Mouse (Mus musculus) cerebellum, postnatal 25 days (tissue): Measurements from ENCODE around the gene Dcaf8.
A peak's percentile ranks its signal among the peaks of the same experiment; 100 is the strongest.

Source experiments
- DNase-seq, 2 experiments: peaks; one replicate each; pipeline ENCODE4 v3.0.0; 2021; ENCODE audit warnings: mixed read lengths in 2 of 2

Gene Dcaf8

GRCm38 (mm10) chr1:172198316-172198715 is 50.4 kb downstream of the Dcaf8 start:
- DNase-seq: no peak

GRCm38 (mm10) chr1:172198996-172199395 is 51.1 kb downstream of the Dcaf8 start:
- DNase-seq: peak in 1 of 2 experiments; percentile 13

DNA sequence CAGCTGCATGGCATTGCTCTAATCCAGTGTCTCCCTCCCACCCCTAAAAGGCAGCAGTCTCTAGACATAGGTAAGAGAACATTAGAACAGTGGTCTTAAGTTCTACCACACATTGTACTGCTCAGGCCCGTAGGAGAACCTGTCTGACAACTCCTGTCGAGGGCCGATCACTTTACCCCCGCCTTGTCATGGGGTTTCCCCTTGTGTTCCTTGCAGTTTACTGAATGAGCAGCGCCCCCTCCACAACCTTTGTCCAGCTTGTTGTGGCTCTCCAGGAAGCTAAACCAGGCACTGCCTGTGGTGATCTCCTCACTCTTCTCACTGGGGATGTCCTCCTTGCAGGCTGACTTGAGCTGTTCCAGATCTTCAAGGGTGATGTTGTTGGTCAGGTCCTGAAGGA is 52.3 kb downstream of the Dcaf8 start:
- DNase-seq: peak in 1 of 2 experiments; percentile 35

DNA sequence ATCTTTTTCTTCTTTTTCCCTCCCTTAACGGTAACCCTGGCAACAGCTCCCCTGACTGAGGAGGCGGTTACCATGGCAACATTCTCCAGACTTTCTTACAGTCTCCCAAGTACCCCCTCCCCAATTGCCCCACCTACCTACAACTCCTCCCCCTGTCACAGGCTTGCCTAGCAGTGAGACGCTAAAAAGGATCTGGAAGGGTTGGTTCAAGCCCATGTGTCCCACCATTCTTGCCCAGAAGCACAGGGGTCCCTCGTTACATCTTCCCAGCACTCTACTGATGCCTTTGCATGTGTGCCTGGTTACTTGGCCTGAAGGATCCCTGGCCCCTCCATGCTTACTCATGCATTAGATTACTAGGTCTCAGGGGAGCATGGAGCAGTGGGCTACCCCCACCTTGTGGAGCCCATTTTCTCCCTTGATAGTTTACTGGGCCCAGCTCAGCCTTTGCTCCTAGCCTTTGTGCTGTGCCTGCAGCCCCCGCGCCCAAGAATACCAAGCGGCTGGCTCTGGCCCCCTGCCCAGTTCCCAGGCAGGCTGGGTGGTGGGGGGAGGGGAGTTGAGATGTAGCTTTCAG is 53.1 kb downstream of the Dcaf8 start:
- peak; percentile 67 to 81 for DNase-seq

DNA sequence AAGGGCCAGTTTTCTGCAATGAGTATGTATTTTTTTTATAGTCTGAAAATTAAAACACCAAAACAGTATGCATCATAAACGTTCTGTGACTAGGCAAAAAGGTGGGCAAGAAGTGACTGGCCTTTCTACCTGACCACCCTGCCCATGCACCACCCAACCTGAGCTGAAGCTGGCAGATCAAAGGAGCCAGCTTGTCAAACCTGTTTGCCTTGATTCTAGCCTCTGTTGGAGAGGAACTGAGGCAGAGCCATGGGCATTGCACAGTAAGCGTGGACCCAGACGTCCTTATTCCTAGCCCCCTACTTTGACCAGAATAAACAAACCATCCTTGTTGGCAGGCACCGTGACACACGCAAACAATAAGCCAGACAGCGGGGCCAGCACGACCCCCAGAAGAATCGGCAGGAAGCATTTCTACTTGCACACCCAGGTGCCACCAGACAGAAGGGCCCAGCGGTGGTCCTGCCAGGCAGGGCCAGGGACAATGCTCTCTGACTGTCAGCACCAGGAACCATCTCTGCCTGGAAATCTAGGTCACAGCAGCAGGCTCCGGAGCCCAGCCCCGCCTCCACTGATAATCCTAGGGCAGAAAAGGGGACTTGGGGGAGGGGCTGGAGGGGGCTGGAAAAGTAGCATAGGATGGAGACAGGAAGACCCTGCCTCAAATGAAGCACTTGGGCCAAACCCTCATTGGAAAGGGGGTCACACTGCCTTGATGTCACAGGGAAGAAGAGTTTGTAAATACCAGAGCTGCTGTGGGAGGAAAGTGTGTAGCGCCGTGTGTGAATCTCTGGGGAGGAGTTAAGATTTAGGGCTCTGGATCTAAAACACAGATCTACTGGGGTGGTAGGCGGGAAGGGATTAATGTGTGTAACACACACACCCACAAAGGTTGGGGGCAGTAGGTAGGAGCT is 54.3 kb downstream of the Dcaf8 start:
- DNase-seq: peak; percentile 87 to 90

- DNase-seq: peak; percentile 37 to 54
Measured at GRCm38 (mm10) chr1:172202894-172203522, 55.1 kb downstream of the Dcaf8 start.

DNA sequence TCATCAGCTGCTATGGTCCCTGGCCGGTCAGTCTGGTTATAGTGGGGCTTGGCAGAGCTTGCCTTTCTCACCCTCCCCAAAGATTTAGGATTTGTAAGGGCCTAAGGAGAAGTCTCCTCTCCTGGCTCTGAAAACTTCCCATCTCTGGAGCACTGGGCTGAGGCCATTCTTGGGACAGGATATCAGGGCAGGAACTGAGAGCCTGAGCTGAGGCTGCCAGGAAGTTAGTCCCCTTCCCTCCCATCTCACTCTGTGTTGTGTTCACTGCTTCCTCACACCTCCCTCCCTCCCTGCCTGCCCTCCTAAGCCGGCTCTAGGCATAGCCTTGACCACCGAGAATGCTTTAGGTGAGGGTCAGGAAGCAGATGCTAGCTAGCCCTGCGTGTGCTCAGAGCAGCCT is 55.7 kb downstream of the Dcaf8 start:
- DNase-seq: peak; percentile 39 to 41

GRCm38 (mm10) chr1:172204033-172204813 is 56.3 kb downstream of the Dcaf8 start:
- DNase-seq: peak; percentile 54 to 62

- DNase-seq: peak; percentile 78 to 81
Measured at GRCm38 (mm10) chr1:172204814-172205740, 57.2 kb downstream of the Dcaf8 start.

DNA sequence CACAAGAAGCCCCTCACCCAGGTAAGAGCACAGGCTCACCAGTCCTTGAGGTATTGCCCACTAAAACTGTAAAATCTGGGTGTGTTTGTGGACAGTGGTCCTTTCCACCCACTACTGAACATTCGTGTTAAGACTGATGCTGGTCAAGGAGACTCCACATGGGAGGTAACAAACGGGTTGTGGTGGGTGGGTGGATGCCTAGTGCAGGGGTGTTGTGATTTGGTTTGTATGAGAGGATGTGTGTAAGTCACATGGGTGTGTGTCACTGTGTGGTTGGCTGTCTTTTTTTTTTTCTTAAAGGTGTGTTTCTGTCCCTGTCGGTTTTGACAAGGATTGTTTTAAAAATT is 57.8 kb downstream of the Dcaf8 start:
- DNase-seq: peak; percentile 50 to 51

DNA sequence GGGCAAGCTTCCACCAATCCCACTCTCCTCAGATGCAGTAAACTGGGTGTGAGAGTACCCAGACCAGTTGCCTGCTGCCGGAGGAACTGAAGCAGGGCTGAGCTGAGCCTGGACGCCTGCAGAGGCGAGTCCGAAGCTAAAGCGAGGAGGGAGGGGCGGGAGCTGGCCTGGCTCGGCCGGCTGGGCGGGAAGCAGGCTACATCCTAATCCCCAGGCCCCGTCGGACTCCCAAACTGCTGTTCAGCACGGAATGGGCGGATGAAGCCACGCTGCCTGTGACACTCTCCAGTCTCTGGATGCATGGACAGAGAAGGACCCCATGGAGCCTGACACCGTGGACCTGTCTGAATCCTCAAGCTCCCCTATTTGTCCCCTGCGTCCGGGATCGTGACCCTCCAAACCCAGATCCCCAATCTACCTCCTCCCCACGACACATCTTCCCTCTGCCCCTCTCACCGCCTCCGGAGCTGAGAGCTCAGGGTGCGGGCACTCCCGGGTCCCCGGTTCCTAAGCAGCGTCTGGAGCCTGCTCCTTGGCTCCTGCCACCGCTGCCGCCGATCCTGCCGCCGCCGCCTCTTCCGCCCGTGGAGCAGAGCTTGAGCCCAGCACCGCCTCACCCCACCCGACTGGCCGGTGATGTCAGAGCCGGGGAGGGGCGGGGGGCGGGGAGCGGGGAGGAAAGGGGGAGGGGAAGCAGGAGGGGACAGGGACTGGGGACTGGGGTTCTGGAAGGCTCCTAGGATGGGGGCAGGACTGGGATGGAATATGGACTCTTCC is 58.4 kb downstream of the Dcaf8 start, which contains the start of gene Pea15a:
TSS of gene Pea15a (minus strand) at position 664 of the 777 bp plus-strand sequence.
- DNase-seq: peak; percentile 93 to 95

- peak; percentile 38 to 62 for DNase-seq
Measured at GRCm38 (mm10) chr1:172207111-172207584, 59.3 kb downstream of the Dcaf8 start.

DNA sequence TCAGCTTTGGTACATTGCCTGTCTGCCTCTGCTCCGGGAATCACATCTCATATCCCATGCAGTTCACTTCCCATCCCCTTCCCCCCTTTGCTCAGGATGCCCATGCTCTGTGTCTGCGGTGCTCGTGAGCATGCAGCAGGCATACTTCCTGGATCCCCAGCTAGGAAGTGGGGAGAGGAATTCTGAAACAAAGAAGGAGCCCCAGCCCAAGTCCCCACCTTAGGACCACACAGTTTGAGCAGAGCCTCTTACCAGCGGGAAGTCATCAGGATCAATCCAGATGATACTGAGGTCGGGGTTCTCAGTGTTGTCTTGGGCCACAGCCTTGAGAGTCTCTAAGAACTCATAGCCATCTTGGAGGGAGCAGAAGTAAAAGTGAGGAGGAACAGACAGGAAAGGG is 64.9 kb downstream of the Dcaf8 start:
- DNase-seq: no peak

DNA sequence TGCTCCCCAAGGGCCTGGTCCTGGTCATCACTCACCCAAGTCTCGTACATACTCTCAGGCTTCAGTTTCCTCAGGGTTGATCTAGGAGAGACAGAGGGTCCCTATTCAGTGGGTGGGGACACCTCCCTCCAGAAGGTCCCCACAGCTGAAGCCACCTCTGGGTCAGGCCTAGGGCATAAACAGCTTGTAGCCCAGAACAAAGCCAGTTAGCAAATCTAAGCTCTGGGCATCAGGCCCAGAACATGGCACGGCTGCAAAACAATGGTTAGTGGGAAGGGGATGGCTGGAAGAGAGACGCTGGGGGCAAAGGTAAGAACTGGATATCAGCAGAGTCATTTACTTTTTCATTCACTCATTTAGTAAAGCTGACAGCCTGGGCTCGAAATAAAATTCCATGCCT is 65.9 kb downstream of the Dcaf8 start:
- no peak for DNase-seq

- DNase-seq: no peak
Measured at GRCm38 (mm10) chr1:172214748-172215147, 66.9 kb downstream of the Dcaf8 start.

GRCm38 (mm10) chr1:172217148-172217547 is 69.3 kb downstream of the Dcaf8 start:
- DNase-seq: peak; percentile 92 to 93

GRCm38 (mm10) chr1:172218164-172218910 is 70.5 kb downstream of the Dcaf8 start:
- DNase-seq: no peak

DNA sequence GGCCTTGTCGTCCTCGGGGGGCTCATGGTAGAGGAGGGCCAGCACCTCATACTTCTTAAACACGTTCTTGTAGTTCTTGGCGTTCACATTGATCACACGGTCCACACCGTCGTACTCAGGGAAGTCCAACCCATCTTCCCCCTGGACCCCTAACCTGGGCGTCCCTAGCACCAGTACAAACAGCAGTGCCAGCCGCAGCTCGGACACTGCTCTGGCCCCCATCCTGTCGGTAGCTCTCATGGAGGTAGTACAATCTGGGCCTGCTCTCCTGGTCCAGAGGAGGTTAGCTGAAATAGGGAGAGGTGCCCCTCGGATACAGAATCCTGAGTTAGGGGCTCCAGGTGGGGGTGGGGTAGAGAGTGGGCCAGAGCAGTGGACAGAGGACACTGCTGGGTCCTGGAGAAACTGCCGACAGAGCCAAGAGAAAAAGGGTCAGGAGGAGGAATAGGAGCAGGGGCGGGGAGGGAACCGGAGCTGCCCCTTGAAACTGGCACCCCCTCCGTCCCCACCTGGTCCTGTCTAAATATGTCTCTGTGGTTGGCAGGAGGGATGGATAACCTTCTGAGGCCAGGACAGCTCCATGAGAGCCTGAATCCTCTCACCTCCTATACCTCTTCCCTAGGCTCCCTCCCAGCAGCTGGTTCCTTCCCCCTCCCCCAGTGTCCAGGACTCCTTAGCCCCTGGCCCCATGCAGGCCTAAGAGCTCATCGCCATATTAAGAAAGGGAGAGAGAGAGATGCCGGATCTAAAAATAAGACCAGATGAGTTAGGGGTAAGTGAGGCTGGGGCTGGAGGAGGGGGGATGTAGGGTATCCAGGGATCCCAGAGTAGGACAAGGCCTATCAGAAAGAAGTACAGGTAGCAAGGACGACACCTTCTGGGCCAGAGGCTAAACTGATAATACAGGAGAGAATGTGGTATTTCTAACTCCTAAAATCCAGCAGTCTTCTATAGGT is 71.8 kb downstream of the Dcaf8 start, which contains the start of gene Casq1:
TSS of gene Casq1 (minus strand) at position 418 of the 956 bp plus-strand sequence.
- DNase-seq: no peak

GRCm38 (mm10) chr1:172220414-172220813 is 72.5 kb downstream of the Dcaf8 start:
- peak; percentile 33 to 42 for DNase-seq
